Mouse (Mus musculus): Measurements from ENCODE around the gene Actbl2.

DNA sequence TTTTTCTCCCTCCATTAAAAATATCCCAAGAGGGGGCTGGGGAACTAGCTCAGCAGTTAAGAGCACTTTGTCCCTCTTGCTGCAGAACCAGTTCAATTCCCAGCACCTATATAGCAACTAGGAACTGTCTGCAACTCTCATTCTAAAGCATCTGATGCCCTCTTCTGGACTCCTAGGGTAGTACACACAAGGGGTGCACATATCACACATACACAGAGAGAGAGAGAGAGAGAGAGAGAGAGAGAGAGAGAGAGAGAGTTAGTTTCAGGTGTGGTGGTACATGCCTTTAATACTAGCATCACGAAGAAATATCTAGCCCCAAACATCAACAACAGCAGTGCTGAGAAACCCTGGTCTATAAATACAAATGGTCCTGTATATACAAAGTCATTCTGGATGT is 17.5 kb upstream of the Actbl2 start:
- TF ChIP-seq POU5F1 (IDR thresholded peaks at IDR 0.05; ENCODE audit: borderline replicate concordance, low read length) (no peak), CTCF (conservative IDR thresholded peaks at IDR 0.05; ENCODE audit: low read length) (peak; percentile 40)

Data from E14TG2a.4 (cell line).